Mouse (Mus musculus) brown adipose tissue, adult 24 weeks (tissue): ENCODE data around the gene Samm50. TPM values are rescaled to one million over a fixed set of nuclear protein-coding genes. Genes with fewer than 3 reads are reported as not detected.
"Not testable (repeated sequence)": the region's sequence is repeated elsewhere in the genome, so short reads cannot be mapped to it uniquely, and the experiment has no call there.

Experiments used
- H3K27ac ChIP-seq: fragments of 200-500 bp; replicated peaks from 2 replicates; pipeline ENCODE4 v1.5.1; 2012; ENCODE audit warnings: low read depth, mild to moderate bottlenecking, low read length
- H3K4me1 ChIP-seq: fragments of 200-500 bp; 2 replicates; pipeline ENCODE4 v1.6.1; 2012; ENCODE audit warnings: low read length, mixed read lengths; ENCODE audit not compliant: control insufficient read depth, insufficient read depth, insufficient read length
- H3K4me3 ChIP-seq: fragments of 200-500 bp; 2 replicates; pipeline ENCODE4 v1.5.1; 2012; ENCODE audit warnings: low read depth, mild to moderate bottlenecking, low read length, moderate library complexity; ENCODE audit not compliant: insufficient read depth
- polyA plus RNA-seq: library from polyadenylated mRNA; stranded (reverse); fragments of >200 nt; gene quantifications from 2 replicates; pipeline ENCODE4 v1.2.4, GENCODE M21; 2012; ENCODE audit not compliant: missing spikeins, insufficient read depth, insufficient read length

Samm50 gene
- 177 and 266 TPM in 2 replicates for polyA plus RNA-seq

DNA sequence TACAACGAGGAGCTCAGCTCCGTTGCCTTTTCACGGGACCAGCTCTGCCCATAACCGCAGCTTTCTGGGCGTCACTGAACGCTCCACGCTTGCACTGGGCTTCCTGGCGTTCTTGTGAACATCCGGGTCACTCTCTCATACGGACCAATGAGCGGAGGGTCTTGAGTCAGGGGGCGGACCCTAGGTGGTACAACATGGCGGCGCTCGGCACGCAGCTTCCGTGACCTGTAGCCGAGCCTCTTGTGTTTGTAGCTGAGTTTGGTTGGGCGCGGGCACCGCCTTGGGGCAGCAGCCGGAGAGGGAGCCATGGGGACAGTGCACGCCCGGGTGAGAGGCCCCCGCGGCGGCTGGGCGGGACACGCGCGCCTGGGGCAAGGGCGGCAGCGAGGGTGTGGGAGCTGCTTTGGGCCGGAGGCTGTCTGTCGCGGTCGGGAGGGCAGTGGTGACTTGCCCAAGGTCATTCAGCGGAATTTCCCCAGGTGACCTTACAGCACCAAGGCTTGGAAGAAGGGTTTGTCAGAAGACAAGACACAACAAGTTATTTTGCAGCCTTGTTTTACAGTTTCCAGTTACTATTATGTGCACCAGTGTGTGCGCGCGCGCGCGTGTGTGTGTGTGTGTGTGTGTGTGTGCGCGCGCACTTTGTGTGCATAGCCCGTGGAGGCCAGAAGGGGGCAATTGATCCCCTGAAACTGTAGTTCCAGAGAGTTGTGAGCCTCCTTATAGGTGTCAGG is at the start of gene Samm50:
Gene Samm50, plus strand, starts transcription at position 184 of the 734 bp plus-strand sequence.
- Histone ChIP-seq H3K4me3 (peak within 1 kb of the TSS; percentile 95), H3K4me1 (peaks cover 21% of the 10 kb centered on the region), H3K27ac (peak within 1 kb of the TSS; percentile 95)

GRCm38 (mm10) chr15:84156158-84156557 is 35.9 kb upstream of the Samm50 start:
- H3K27ac ChIP-seq = no peak overlapping the region
- H3K4me1 ChIP-seq = no peaks in the 10 kb centered on the region
- no peak overlapping the region for H3K4me3 ChIP-seq

GRCm38 (mm10) chr15:84157530-84157929 is 34.5 kb upstream of the Samm50 start:
- H3K27ac ChIP-seq = not testable (repeated sequence)

GRCm38 (mm10) chr15:84161871-84162270 is 30.2 kb upstream of the Samm50 start:
- Histone ChIP-seq H3K27ac (peak overlapping the region; percentile 42), H3K4me1 (no peaks in the 10 kb centered on the region; the same call in 1 of the 2 replicates), H3K4me3 (no peak overlapping the region)

More at GRCm38 (mm10) chr15:84157530-84157929, 34.5 kb upstream of the Samm50 start:
- H3K4me3 ChIP-seq, H3K4me1 ChIP-seq: not testable (repeated sequence)

GRCm38 (mm10) chr15:84166818-84167217 is 25.2 kb upstream of the Samm50 start:
- Histone ChIP-seq H3K27ac (no peak overlapping the region), H3K4me1 (no peaks in the 10 kb centered on the region; the same call in 1 of the 2 replicates), H3K4me3 (no peak overlapping the region)

DNA sequence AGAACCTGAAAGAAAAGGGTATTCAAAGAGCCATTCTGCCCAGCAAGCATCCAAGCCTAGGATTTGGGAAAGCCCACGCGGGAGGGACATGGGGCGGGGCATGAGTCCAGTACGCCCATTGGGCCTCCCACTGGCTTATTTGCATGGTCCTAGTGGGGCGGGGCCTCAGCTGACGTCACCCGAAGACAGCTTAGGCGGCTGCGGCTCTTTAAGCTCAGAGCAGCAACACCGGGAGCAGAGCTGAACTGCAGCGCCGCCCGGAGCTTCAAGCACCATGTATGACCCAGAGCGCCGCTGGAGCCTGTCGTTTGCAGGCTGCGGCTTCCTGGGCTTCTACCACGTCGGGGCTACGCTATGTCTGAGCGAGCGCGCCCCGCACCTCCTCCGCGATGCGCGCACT is 24.4 kb upstream of the Samm50 start, which contains the start of gene Pnpla3:
Gene Pnpla3, plus strand, starts transcription at position 238 of the 400 bp plus-strand sequence.
- H3K4me3 ChIP-seq = peak within 1 kb of the TSS; percentile 74
- H3K4me1 ChIP-seq = no peaks in the 10 kb centered on the region
- peak within 1 kb of the TSS; percentile 67 for H3K27ac ChIP-seq

GRCm38 (mm10) chr15:84168170-84169161 is 23.6 kb upstream of the Samm50 start:
- peak overlapping the region; percentile 74 for H3K4me3 ChIP-seq
- no peaks in the 10 kb centered on the region for H3K4me1 ChIP-seq
- H3K27ac ChIP-seq = peak overlapping the region; percentile 67

DNA sequence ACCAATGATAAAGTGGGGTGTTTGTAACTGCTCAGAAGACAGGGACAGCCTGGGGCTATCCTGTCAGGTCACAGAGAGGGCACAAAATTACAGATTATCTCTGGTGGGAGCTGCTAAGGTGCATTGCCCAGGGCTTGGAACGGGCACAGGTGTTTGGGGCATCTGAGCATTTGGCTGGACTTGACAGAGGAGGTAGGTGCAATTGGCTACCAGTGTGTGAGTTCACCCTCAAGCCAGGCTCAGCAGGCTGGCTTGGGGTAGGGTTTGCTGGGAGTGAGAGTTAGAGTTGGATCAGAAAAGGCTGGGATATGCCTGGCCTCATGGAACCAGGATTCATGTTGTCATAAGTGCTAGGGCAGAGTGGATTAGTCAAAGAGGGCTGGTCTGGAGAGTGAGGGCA is 22.5 kb upstream of the Samm50 start:
- H3K27ac ChIP-seq = peak overlapping the region; percentile 67
- peak overlapping the region; percentile 74 for H3K4me3 ChIP-seq
- no peaks in the 10 kb centered on the region; the same call in 1 of the 2 replicates for H3K4me1 ChIP-seq

DNA sequence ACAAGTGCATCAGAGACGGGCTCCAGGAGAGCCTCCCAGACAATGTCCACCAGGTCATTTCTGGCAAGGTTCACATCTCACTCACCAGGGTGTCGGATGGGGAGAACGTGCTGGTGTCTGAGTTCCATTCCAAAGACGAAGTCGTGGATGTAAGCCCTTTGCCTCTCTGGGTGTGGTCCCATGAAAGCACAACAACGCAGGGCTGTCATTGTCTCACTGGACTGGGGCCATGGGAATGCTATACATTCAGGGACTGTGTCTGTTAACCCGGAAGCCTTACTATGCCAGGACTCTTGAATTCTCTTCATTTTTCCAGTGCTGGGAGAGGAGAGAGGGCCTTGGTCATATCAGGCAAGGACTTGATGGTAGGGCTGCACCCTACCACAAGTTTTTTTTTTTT is 20.9 kb upstream of the Samm50 start:
- Histone ChIP-seq H3K27ac (no peak overlapping the region), H3K4me3 (0 out of 2 replicates have a peak overlapping the region, but pooled peaks have one; percentile 7), H3K4me1 (no peaks in the 10 kb centered on the region; the same call in 1 of the 2 replicates)

GRCm38 (mm10) chr15:84178733-84179132 is 13.3 kb upstream of the Samm50 start:
- H3K4me3 ChIP-seq = no peak overlapping the region
- H3K4me1 ChIP-seq = peaks cover 4% of the 10 kb centered on the region
- H3K27ac ChIP-seq = no peak overlapping the region

DNA sequence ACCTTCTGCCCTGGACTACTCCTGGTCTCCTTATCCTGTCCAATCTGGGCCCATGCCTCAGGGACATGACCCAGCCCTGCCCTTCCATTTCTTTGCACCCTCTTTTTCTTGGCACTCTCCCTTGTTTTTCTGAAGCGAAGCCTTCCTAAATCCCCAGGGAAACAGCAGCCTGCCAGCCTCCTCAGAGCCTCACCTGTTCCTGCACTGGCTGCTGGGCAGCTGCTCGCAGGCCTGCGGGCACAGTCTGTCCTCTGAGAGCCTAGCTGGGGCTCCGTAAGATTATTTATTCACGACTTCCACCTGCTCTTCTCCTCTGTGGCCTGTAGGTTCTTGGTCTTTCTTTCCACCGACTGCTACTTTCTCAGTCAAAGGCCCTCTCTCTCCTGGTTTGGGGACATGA is 10.0 kb upstream of the Samm50 start:
- H3K27ac ChIP-seq = no peak overlapping the region
- H3K4me1 ChIP-seq = peaks cover 15% of the 10 kb centered on the region
- no peak overlapping the region for H3K4me3 ChIP-seq

DNA sequence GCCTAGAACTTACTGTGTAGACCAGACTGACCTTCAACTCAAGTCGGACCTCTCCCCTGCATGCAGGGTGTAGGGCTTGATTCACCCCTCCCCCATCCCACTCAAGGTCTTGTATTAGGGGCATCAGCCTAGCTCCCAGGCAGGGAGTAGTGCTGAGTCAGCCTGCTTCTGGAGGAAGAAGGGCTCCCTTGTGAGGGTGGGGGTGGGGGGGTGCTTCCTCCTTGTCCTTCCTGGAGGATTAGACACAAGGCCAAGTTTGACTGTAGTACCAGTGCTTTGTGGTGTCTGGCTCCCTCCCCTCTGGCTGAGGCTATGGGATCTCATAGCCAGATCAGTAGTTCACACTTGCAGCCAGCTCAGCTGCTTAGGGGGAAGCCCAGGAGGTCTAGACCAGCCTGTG is 8.1 kb upstream of the Samm50 start:
- Histone ChIP-seq H3K27ac (peak overlapping the region; percentile 62), H3K4me1 (peaks cover 15% of the 10 kb centered on the region)

DNA sequence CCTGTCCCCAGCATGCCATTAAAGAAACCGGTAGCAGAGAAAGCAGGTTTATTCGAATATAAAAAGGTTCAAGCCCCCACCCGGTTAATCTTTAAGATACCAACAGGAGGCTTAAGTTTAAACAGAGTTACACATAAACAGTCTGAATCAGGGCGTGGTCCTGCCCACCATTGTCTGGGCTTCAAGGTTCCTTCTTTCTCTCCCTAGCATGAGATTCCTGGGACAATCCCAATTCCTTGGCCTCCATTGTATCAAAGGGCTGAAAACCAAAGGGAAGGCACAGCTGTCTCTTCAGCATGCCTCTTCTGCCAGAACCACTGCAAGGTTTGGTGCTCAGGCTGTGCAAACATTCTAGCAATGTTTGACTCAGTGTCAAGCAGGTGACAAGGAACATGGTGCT is 5.8 kb upstream of the Samm50 start:
- H3K4me1 ChIP-seq = peaks cover 15% of the 10 kb centered on the region
- no peak overlapping the region for H3K27ac ChIP-seq
- no peak overlapping the region for H3K4me3 ChIP-seq

More for the DNA sequence above, 8.1 kb upstream of the Samm50 start:
- no peak overlapping the region for H3K4me3 ChIP-seq

- Histone ChIP-seq H3K4me3 (no peak overlapping the region), H3K27ac (no peak overlapping the region), H3K4me1 (peaks cover 17% of the 10 kb centered on the region)
These were observed 3.0 kb upstream of the Samm50 start for GRCm38 (mm10) chr15:84188887-84189530.
